Mouse (Mus musculus) Muller cell, postnatal 12 days (primary cell): ENCODE data around the gene Atp2c2.

Experiments
- DNase-seq: peaks from one replicate; pipeline ENCODE4 v3.0.0-alpha.2; 2015; ENCODE audit errors: inconsistent ontology term

The Atp2c2 gene

GRCm38 (mm10) chr8:119699549-119700134, at the start of gene Atp2c2:
Gene Atp2c2 (plus strand): TSS chr8:119700009.
- no peak for DNase-seq

GRCm38 (mm10) chr8:119651324-119651723, 48.5 kb upstream of the Atp2c2 start:
- DNase-seq: no peak

- peak; percentile 54 for DNase-seq
Observed at GRCm38 (mm10) chr8:119656709-119657464, 42.9 kb upstream of the Atp2c2 start.

DNA sequence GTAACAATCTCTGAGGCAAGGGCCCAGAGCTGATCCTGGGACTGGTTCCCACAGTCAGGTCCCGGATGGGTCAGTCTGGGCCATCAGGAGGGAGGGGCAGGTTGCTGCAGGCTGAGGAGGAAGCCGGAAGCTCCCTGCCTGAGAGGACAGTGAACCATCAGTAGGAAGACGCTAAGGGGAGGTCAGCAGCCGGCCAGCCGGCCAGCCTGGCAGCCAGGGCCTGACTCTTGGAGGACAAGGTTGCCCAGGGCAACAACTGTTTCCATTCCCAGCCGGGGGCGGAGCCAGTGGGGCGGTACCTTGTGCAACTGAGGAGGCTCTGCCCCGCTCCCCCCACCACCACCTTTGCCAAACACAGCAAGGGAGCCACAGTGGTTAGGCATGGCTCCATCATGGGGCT, 38.7 kb upstream of the Atp2c2 start:
- DNase-seq: peak; percentile 93

DNA sequence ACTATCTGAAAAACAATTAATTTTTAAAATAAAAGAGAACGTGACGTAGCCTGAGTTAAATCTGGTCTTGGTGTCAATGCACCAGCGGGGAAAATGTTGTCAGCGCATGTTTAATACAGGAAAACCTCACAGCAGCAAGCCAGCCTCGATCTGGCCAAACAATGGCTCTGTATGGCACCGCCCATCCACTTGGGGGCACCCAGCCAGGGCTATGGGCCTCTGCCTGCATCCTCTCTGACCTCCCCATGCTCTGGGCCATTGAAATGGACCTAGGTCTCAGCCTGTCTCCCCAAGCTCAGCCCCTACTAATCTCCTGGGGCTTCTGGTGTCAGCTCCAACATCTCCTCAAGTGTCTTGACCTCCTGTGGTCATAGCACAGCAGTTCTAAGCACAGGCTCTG, 37.9 kb upstream of the Atp2c2 start:
- no peak for DNase-seq

GRCm38 (mm10) chr8:119663440-119663839, 36.4 kb upstream of the Atp2c2 start:
- DNase-seq: no peak

DNA sequence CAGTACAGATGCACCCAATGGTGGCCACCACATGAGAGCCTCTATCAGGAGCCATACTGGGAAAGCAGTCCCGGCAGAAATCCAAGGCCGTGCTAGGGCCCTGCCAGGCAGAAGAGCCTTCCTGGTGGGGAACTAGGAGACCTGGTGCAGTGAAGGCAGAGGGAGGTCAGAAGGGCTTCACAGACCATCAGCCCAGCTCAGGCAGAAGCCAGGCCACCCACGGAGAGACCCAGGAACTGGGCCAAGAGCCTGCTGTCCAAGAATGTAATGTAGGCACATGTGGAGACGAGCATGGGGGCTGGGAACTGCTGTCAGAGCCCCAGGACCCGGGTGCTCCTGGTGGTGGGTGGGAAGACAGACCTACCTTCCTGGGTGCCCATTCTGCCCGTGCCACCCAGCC, 34.5 kb upstream of the Atp2c2 start:
- peak; percentile 49 for DNase-seq

- peak; percentile 60 for DNase-seq
Observed at GRCm38 (mm10) chr8:119666219-119666951, 33.4 kb upstream of the Atp2c2 start, which contains the start of gene Wfdc1. Gene Wfdc1 (plus strand): TSS chr8:119666365.

DNA sequence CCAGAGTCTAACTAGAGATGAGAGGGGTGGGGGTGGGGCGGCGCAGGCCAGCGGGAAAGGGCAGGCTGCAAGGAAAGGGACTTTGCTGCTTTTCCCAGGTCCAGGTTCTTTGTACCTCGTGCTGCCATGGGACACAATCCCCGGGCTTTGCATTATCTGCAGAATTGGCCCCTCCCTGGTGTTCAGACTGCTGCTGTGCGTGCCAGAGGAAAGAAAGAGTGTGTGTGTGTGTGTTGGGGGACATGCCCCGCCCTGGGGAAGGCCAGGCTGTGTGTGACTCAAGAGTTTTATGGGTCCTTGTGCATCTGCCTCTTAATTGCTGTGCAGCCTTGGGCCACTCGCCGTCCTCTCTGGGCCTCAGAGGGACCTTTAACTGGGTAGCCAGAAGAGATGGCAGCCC, 31.4 kb upstream of the Atp2c2 start:
- DNase-seq: no peak

DNA sequence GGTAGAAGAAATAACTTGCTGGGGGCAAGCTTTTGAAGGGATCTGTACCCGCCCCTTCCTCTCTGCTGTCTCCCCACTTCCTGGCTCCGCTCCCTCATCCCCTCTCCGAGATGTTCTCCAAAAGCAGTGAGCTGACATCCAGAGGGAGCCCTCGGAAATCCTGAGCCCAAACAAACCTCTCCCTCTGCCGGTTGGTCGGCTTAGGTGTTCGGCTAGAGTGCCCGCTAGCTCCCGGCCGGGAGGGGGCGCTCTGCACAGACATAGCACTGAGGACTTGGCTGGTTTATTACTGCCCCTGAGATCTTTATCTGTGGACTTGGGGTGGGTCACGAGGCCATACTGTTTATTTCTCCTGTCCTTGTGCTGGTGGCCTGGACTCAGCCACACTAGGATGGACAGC, 30.5 kb upstream of the Atp2c2 start:
- no peak for DNase-seq

DNA sequence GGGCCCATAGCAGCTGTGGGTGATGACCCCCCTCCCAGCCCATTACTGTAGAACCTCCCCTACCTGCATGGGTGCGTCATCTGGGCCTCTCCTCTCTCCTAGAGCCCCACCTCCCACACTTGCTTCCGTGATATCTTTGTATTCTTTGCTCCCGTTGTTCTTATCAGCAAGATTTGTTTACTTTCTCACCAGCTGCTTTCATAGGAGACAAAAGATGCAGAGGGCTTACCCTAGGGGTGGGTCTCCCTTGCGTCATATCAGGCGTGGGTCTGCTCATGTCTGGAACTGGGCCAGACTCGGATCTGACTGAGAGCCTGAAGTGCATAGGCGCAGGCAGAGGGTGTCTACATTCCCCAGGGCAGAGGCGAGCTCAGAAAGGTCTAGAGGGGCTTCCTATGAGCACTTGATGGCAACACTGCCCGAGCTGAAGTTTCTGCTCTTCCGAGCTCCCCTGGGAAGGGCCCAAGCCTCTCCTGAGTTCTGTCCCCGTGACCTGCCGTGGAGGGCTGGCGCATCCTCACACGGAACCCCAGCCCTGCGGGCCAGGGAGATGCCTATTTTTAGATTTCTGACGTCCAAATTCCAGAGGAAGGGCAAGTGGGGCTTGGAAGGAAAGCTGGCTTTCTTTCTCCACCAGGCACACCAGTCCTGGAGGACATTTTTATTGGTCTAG, 29.3 kb upstream of the Atp2c2 start:
- DNase-seq: peak; percentile 56

DNA sequence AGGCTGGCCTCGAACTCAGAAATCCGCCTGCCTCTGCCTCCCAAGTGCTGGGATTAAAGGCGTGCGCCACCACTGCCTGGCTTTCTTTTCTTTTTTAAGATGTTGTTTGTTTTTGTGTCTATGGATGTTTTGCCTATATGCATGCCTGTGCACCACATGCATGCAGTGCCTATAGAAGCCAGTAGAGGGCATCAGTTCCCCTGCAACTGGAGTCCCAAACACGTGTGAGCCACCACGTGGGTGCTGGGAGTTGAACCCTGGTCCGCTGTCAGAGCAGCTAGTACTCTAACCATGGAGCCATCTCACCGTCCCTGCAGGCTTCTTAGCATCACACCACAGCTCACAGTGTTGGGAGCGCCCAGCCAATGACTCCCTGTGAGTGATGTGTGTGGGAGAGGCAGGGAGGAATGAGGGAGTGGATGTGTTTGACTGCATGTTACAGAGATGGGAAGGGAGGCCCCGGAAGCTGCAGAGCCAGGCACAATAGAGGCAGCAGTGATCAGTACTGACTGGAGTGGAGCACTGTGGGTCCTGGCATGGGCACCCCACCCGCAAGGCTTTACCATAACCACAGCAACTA, 25.7 kb upstream of the Atp2c2 start:
- DNase-seq: no peak

- no peak for DNase-seq
Observed at GRCm38 (mm10) chr8:119675457-119675856, 24.4 kb upstream of the Atp2c2 start.

DNA sequence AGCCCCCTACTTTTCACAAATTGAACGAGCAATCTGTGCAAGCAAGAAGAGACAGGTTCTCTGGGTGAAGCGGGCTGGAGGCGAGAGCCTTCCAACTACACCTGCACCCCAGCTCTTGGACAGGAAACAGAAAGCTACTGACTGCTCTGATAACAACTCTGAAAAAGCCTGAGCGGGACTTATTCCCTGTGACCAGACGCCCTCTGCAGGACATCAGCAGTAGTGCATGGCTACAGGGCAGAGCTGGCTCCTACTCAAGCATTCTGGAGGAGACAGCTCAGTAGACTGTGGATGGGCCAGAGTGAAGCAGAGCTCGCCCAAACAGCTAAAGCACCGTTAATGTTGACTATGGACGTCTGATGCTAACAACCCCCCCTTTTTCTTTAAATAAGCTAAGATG, 23.4 kb upstream of the Atp2c2 start:
- peak; percentile 88 for DNase-seq

- DNase-seq: no peak
Observed at GRCm38 (mm10) chr8:119678138-119678843, 21.5 kb upstream of the Atp2c2 start.

GRCm38 (mm10) chr8:119679184-119679583, 20.6 kb upstream of the Atp2c2 start:
- no peak for DNase-seq

DNA sequence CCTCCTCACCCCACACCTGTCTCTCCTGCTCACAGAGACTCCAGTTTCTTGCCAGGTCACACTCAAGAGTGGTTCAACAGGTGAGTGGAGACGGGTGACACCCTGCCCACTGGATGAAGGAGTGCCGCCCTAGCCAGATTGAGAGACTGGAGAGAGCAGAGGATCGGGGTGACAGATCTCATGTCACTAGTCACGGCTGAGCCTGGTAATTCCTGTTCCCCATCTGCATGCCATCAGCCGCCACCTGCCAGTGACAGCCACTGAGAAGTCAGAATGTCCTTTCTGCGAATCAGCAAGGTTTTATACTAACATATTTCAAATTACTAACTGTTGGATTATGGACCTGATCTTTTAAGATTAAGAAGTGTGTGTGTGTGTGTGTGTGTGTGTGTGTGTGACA, 9.2 kb upstream of the Atp2c2 start:
- DNase-seq: no peak

DNA sequence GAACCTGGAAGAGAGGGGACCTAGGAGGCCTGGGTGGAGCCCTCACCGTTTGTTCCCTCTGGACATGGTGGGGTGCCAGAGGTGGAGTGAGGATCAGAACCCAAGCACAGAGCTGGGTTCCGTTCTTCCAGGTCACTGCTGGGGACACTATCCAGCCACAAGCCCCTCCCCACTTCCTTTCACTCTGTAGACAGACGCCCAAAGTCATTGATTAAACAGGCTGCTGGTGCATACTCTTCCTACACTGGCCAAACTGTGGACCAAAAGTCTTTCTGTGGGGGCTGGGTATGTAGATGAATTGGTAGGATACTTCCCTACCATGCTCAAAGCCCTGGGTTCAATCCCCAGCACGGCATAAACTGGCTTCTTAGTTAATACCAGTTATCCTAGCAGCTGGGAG, 7.8 kb upstream of the Atp2c2 start:
- DNase-seq: no peak

- peak; percentile 51 for DNase-seq
Observed at GRCm38 (mm10) chr8:119694696-119695095, 5.1 kb upstream of the Atp2c2 start.

DNA sequence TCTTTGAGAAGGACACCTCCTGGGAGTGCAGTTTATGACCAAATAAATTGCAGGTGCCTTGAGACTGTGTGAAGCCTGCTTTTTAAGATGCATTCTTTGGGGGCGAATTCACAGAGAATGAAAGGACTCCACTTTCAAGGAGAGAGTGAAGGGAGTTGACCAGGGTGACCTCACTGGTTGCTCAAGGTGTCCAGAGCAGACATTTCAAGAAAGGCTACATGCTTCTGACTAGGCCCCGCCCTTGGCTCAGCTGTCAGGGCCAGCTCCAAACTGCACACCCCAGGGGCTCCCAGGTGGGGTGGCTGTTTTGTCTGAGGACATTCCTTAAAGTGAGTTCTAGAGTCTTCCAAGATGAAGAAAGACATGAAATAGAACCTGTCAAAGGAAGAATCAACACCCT, 2.6 kb upstream of the Atp2c2 start:
- no peak for DNase-seq

DNA sequence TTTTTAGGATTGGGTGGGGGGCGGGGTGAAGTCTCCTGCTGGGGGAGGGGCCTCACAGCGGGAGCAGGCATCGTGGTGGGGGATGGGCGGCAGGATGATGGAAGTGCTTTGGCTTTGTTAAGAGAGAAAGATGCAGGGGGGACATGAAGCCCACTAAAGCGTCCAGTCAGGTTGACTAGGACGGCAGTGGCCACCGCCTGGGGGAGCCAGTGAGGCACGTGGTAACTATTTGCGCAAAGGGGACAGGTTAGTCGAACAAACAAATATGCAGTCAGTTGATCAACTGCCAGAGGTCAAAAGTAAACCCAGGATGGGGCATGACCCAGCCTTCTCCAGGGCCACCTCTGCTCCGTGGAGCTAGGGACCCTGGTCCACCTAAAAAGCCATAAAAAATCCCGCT, 849 bp upstream of the Atp2c2 start:
- DNase-seq: peak; percentile 53
